Mouse (Mus musculus): ENCODE measurements around the gene Cacna1d.

GRCm38 (mm10) chr14:30318293-30318692, 173.0 kb downstream of the Cacna1d start:
- TF ChIP-seq POLR2A (IDR thresholded peaks at IDR 0.05; ENCODE audit: extremely low read depth, insufficient read depth, low read length) (no peak), CTCF (IDR thresholded peaks at IDR 0.05; ENCODE audit: low read depth, low read length) (no peak)

All from liver, adult 2 months (tissue).